Mouse (Mus musculus): ENCODE measurements around the gene Nr5a2.

Nr5a2 gene

GRCm38 (mm10) chr1:136960428-136961012 is at the start of gene Nr5a2:
Gene Nr5a2, minus strand, starts transcription at chr1:136960448.
- no peak for DNase-seq (ENCODE audit: low spot score)

- DNase-seq (ENCODE audit: low spot score): no peak
These were observed 48.5 kb upstream of the Nr5a2 start for GRCm38 (mm10) chr1:137008726-137009239.

DNA sequence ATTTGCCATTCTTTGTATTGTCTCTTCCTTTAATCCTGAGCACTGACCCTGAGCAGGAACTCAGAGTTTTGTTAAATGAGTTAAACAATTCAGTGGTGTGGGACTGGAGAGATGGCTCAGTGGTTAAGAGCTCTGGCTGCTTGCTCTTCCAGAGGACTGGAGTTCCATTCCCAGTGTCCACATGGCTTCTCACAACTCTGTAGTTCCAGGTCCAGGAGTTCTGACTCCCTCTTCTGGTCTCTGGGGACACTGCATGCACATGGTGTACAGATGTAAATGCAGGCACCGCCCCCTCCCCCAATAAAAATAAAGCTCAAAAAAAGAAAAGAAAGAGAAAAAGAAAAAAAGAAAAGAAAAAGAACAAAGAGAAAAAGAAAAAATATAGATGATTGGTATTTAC is 43.6 kb upstream of the Nr5a2 start:
- no peak for DNase-seq (ENCODE audit: low spot score)

DNA sequence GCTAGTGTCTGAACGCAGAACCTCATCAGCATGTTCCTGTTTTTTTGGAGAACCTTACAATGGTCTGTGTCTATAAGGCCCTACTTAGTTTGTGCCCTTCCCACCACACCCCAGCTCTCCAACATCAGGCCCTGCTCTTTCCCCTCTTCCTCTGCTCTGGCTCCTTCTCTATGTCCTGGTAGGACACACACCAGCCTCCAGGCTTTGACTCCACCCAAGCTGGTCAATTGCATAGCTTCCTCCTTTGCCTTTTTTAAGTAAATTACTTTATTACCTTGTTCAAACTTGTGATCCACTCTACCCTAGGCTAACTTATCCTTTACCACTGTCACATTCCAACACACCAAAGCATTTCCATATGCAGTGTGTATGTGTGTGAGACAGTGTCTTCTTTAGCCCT is 42.9 kb upstream of the Nr5a2 start:
- no peak for DNase-seq (ENCODE audit: low spot score)

DNA sequence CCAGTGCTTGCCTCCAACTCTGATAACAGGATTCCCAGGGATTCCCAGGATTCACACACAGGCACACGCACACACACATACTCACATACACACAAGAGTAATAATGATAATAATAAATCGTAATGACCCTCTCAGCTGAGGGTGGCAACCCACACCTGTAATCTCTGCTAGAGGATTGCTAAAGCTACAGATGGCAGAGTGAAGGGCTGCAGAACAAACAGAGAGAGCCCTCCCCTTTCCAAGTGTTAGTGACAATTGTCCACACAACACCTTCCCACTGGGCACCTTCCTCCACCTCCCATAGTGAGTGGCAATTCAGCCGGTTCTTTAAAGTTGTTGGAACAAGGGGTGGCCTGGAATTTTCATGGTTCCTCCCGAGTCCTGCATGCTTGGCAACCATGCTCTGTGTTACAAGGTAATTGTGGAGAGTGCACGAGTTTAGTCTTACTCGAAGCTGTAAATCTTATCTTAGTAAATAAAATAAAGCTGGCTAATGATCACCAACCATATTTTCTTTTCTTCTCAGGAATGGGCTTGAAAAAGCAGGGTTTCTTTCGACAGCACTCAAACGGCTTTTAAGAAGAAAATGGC is 31.6 kb upstream of the Nr5a2 start:
- DNase-seq (ENCODE audit: low spot score): no peak

DNA sequence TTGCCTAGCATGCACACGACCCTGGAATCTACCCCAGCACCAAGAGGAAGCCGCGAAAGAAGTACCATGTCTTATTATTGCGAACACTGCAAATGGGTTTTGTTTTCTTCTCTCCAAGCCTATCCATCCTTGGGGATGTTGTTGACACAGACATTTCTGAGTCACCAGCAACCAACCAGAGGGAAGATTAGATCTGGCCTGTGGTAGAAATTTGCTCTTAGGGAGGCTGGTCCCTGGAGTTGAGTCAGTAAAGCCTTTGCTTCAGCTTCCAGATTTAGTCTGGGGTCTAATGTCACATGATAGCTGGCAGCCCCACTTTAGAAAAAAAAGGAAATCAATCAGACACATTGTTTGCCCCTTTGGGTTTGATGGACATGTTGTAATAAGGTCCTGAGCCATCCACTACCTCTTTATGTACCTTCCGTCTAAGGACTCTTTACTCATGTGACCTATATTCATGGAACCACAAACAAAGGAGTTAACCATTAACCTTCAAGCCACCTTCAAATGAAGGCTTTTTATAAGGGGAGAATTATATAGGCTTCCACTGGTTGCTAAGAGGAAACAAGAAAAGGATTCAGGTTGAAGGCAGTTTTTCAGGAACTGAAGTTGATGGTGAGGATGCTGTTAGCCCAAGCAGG is 20.1 kb upstream of the Nr5a2 start:
- no peak for DNase-seq (ENCODE audit: low spot score)

- DNase-seq (ENCODE audit: low spot score): no peak
These were observed 17.6 kb upstream of the Nr5a2 start for GRCm38 (mm10) chr1:136977867-136978266.

- no peak for DNase-seq (ENCODE audit: low spot score)
These were observed 13.8 kb upstream of the Nr5a2 start for GRCm38 (mm10) chr1:136974040-136974439.

- DNase-seq (ENCODE audit: low spot score): no peak
These were observed 12.8 kb upstream of the Nr5a2 start for GRCm38 (mm10) chr1:136973016-136973415.

DNA sequence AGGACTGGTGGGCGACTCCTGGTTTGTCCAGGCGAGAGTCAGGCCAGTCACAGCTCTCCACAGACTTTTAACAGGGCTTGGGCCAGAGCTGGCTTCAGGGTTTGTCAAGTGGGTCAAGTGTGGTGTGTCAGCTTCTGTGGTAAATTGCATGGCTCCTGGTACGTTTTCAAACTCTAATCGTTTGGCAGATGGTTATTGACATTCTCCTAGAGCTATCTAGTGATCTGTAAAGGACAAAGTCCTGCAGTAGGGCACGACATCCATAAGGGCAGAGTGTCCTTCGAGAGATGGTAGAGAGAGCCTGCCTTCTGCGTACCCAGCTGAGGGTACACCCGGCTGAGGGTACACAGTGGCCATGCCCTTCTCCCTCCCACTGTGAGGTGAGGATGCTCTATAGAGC is 10.7 kb upstream of the Nr5a2 start:
- DNase-seq (ENCODE audit: low spot score): no peak

GRCm38 (mm10) chr1:136966728-136967386 is 6.6 kb upstream of the Nr5a2 start:
- no peak for DNase-seq (ENCODE audit: low spot score)

- no peak for DNase-seq (ENCODE audit: low spot score)
These were observed 757 bp downstream of the Nr5a2 start for GRCm38 (mm10) chr1:136959491-136959890.

- DNase-seq (ENCODE audit: low spot score): no peak
These were observed 1.6 kb downstream of the Nr5a2 start for GRCm38 (mm10) chr1:136958666-136959065.

- no peak for DNase-seq (ENCODE audit: low spot score)
These were observed 2.1 kb downstream of the Nr5a2 start for GRCm38 (mm10) chr1:136958185-136958584.

DNA sequence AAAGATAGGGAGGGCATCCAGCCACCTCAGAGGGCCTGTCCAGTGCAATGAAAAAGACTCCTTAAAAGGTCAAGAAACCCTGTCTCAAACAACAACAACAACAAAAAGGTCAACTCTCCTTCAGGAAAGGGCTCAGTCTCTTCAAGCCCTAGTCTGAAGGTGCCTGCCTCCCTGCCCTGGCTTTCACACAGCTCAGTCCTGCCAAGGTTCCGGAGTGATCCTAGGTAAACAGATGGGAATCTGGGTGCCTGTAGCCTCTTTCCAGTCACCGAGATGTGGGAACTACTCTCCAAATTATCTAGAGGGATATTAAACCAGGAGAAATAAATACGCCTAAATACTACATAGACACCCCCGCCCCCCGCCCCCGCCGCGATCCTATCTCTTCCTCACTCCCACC is 2.6 kb downstream of the Nr5a2 start:
- no peak for DNase-seq (ENCODE audit: low spot score)

DNA sequence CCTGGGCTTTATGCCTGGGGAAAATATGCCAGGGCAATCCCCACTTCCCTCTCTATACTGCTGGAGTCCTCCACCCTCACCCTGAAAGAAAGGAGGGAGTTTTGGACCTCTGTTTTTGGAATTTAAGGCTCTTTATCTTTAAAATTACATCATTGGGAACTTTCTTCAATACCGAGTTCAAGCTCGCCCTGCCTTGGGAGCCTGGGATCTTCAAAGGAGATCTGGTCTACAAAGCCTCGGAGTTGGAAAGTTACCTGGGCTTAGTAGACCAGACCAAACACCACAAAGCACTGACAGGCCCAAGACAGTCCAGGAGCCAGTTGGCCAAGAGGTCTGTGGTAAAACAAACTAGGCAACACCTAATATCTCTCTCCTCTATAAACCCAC is 6.1 kb downstream of the Nr5a2 start:
- no peak for DNase-seq (ENCODE audit: low spot score)

DNA sequence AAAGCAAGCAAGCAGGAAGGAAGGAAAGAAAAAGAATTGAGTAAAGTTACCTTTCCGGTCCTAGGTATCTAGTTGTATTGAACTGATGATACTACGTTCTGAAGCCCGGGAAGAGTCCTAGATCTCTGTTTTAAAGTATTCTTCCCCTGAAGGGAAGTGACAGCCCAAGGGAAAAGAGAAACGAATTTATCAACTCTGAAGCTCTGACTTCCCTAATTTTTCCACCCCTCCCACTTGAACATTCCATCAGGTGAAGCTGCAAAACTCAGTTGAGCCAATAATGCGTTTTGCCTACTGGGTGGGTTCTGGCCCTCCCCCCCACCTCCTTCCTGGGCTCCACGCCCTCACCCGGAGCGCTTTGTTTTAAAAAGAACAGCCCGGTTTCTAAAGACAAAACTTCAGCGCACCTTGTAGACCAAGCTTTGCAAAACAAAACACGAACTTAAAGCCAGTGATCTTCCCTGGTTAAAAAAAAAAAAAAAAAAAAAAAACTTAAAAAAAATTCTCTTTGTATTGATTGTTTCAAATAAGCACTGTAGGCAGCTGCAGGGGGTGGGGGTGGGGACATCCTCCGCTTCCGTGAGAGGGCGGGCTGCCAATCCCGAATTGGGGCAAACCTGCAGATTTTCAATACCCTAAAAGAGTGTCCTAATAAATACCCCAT is 6.7 kb downstream of the Nr5a2 start:
- DNase-seq (ENCODE audit: low spot score): no peak

GRCm38 (mm10) chr1:136952609-136953311 is 7.5 kb downstream of the Nr5a2 start:
- DNase-seq (ENCODE audit: low spot score): no peak

DNA sequence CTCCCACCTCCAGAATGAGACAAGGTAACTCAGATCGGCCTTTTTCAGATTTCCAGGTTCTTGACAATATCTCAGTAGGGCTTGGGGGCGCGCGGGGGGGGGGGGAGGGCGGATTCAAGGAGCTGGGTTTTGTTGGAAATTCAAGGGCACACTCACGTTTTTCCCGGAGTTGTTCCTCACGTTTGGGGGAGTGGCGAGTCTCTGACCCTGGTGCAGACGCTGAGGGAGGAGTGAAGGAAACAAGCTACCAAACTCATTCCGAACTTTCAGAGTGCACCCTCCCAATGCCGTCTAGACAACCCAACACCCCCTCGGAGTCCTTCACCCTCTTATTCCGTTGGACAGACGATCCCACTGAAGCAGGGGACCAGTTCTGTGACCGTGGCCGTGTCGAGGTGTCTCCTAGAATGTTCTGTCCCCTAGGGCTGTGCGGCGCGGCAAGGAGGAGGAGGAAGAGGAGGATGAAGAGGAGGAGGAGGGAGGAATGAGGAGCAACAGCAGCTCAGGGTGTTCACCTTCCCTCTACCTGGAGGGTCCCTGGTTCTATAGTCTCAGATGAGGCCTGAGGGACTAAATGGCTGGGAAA is 8.2 kb downstream of the Nr5a2 start:
- no peak for DNase-seq (ENCODE audit: low spot score)

- no peak for DNase-seq (ENCODE audit: low spot score)
These were observed 9.0 kb downstream of the Nr5a2 start for GRCm38 (mm10) chr1:136951155-136951650.

DNA sequence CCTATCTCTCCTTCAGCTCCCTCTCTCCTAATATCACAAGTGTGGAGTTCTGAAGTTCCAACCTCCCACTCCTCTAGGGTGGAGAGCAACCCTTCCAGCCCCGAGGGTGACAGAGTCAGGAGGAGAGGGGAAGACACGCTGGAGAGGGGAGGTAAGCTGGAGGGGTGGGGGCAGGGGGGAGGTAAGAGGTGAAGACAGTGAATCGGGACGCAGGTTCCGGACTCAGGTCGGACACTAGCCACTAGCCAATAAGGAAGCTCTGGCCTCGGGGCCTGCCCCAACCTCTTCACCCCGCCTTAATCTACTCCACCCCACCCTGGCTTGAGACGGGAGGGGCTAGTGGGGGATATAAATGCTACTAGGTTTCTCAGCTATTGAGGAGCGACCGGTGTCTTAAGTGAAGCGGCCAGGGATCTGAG is 10.9 kb downstream of the Nr5a2 start:
- no peak for DNase-seq (ENCODE audit: low spot score)
